Mouse (Mus musculus) heart, embryonic 14.5 days (tissue): ENCODE data around the gene Cnot2. TPM values are rescaled to one million over a fixed set of nuclear protein-coding genes. Genes with fewer than 3 reads are reported as not detected.

Experiments
- ATAC-seq: fragments of 200-750 bp; cut with Nextera tagmentation; 2 replicates; pipeline ENCODE4 v1.8.0; 2017; ENCODE audit warnings: low read depth, moderate TSS enrichment; ENCODE audit not compliant: insufficient number of reproducible peaks, insufficient read depth, low FRiP score
- H3K27ac ChIP-seq, 2 experiments: fragments of 200-500 bp in 1 of 2; fragments of 300-500 bp in 1 of 2; sonication (generic) in 1 of 2; replicated peaks in 1 of 2; 2 replicates each; pipeline ENCODE4 v1.5.1; 2012 to 2014; ENCODE audit warnings: low read depth in 2 of 2, low read length in 2 of 2, control low read depth in 1 of 2, mild to moderate bottlenecking in 1 of 2, mixed read lengths in 1 of 2; ENCODE audit not compliant: control insufficient read depth in 1 of 2, insufficient read depth in 1 of 2
- H3K27me3 ChIP-seq: fragments of 300-500 bp; sonication (generic); 2 replicates; pipeline ENCODE4 v1.6.1; 2014; ENCODE audit warnings: mild to moderate bottlenecking, low read length, control low read depth; ENCODE audit not compliant: control insufficient read depth, insufficient read depth
- H3K36me3 ChIP-seq: fragments of 300-500 bp; sonication (generic); 2 replicates; pipeline ENCODE4 v1.6.1; 2014; ENCODE audit warnings: mild to moderate bottlenecking, control low read depth, low read length, mixed read lengths; ENCODE audit not compliant: control insufficient read depth, insufficient read depth
- H3K4me1 ChIP-seq, 2 experiments: fragments of 200-500 bp in 1 of 2; fragments of 300-500 bp in 1 of 2; sonication (generic) in 1 of 2; 2 replicates each; pipeline ENCODE4 v1.6.1; 2012 to 2014; ENCODE audit warnings: low read length in 2 of 2, control low read depth in 1 of 2, mixed read lengths in 1 of 2; ENCODE audit not compliant: control insufficient read depth in 2 of 2, insufficient read depth in 2 of 2
- H3K4me2 ChIP-seq: fragments of 300-500 bp; sonication (generic); 2 replicates; pipeline ENCODE4 v1.6.1; 2014; ENCODE audit warnings: mild to moderate bottlenecking, low read length
- H3K4me3 ChIP-seq, 2 experiments: fragments of 200-500 bp in 1 of 2; fragments of 300-500 bp in 1 of 2; sonication (generic) in 1 of 2; 2 replicates each; pipeline ENCODE4 v1.5.1; 2012 to 2014; ENCODE audit warnings: low read length in 2 of 2, mild to moderate bottlenecking in 2 of 2, control low read depth in 1 of 2, low read depth in 1 of 2, moderate library complexity in 1 of 2; ENCODE audit not compliant: control insufficient read depth in 1 of 2, insufficient read depth in 1 of 2
- H3K9ac ChIP-seq: fragments of 300-500 bp; sonication (generic); 2 replicates; pipeline ENCODE4 v1.6.1; 2014; ENCODE audit warnings: mild to moderate bottlenecking, low read length
- H3K9me3 ChIP-seq: fragments of 300-500 bp; sonication (generic); 2 replicates; pipeline ENCODE4 v1.6.1; 2016; ENCODE audit warnings: low read length, control low read depth; ENCODE audit not compliant: control insufficient read depth
- WGBS: fragments of 180-500 bp; shearing (Covaris S2); extraction: QIAGEN DNeasy Blood & Tissue Kit; methylation state at CpG from one replicate; pipeline ENCODE4 v1.1.7; 2014; 5-methylcytosine and 5-hydroxymethylcytosine counted together
- microRNA-seq: library from miRNA; unstranded; fragments of <30 nt; microRNA quantifications from one replicate; pipeline ENCODE4, GENCODE M21; 2016
- polyA plus RNA-seq: library from polyadenylated mRNA; unstranded; fragments of >200 nt; fragmentation: Nextera tagmentation; extraction: Ambion mirVana; gene quantifications from 2 replicates; pipeline ENCODE4 v1.2.1, GENCODE M21; 2014

Gene Cnot2
- polyA plus RNA-seq, 1 experiment from 2014 or later, result 78.2 TPM

DNA sequence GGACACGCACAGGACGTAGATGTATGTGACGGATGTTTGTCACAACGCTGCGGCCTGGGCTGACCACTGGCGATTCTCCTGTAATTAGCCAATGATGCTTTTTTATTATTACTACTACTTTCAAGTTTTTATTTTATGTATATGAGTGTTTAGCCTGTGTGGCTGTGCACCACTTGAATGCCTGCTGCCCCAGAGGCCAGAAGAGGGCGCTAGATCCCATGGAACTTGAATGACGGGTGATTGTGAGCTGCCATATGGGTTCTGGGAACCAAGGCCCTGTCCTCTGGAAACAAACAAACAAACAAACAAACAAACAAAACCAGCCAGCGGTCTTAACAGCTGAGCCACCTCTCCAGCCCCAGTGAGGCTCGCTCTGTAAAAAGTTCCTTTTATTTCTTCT lies 136.9 kb downstream of the Cnot2 start:
- 0 out of 2 replicates have a peak, but pooled peaks cover 4% of the 10 kb centered on the region for H3K27me3 ChIP-seq
- H3K4me1 ChIP-seq, result peaks cover 4 to 6% of the 10 kb centered on the region in 2 experiments; a peak in 1 of 4 replicates
- no peak overlapping the region for H3K4me3 ChIP-seq
- WGBS, result 96% methylated on average over 10 of the region's 10 CpGs
- no peaks in the 10 kb centered on the region for H3K36me3 ChIP-seq
- no peak overlapping the region for H3K27ac ChIP-seq
- H3K9ac ChIP-seq, result no peak overlapping the region
- no peaks in the 10 kb centered on the region for H3K9me3 ChIP-seq
- ATAC-seq, result no peak
- H3K4me2 ChIP-seq, result no peak overlapping the region

DNA sequence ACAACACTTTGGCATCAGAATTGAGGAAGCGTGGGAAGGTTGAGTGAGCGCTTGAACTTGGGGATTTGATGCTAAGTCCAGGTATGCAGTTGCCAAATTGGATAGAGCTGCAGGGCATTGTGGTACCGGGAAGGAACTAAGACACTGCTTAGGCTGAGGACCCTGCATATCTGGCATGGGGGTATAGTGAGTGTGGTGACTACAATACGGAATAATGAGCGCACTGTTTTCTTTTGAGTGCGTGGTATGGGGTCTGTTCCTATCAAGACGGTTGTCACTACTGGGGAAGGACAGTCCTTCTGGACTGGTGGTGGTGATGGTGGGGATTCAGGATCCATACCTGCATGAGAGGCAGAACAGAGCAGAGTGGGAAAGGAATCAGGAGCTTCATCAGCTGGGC lies 140.4 kb downstream of the Cnot2 start:
- Histone ChIP-seq H3K27me3 (0 out of 2 replicates have a peak, but pooled peaks cover 4% of the 10 kb centered on the region), H3K36me3 (no peaks in the 10 kb centered on the region), H3K9me3 (peaks cover 11% of the 10 kb centered on the region), H3K27ac (no peak overlapping the region), H3K9ac (no peak overlapping the region), H3K4me3 (no peak overlapping the region), H3K4me2 (no peak overlapping the region), H3K4me1 (peaks cover 0 to 3% of the 10 kb centered on the region in 2 experiments; a peak in 1 of 4 replicates)
- 88% methylated on average over 7 of the region's 7 CpGs for WGBS
- no peak for ATAC-seq

DNA sequence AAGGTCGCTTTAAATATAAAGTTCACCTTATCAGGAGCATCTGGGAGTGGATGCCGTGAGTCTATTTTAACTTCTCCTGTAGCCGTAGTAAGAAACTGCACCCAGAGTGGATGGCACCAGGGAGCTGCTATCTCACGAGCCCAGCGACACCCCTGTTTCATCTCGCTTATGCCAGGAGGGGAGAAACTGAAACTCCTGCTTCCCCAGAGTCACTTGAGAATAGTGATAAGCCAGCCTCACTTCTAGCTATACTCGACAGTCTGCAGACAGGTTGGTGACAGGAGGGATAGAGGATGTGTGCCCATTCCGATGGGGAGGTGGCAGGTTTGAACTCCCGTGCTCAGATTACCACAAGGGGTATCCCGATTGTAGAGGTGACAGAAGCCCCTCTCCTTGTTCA lies 141.2 kb downstream of the Cnot2 start:
- H3K27me3 ChIP-seq, result 0 out of 2 replicates have a peak, but pooled peaks cover 4% of the 10 kb centered on the region
- peak; percentile 31; the same call in 1 of the 2 replicates for ATAC-seq
- peak overlapping the region in 1 of 2 experiments; percentile 6; a peak in 1 of 4 replicates for H3K4me3 ChIP-seq
- no peak overlapping the region for H3K9ac ChIP-seq
- WGBS, result 33% methylated on average over 10 of the region's 10 CpGs
- H3K27ac ChIP-seq, result no peak overlapping the region
- peak overlapping the region; percentile 52 for H3K4me2 ChIP-seq
- H3K36me3 ChIP-seq, result no peaks in the 10 kb centered on the region
- H3K4me1 ChIP-seq, result peaks cover 0 to 3% of the 10 kb centered on the region in 2 experiments; a peak in 1 of 4 replicates
- H3K9me3 ChIP-seq, result peaks cover 11% of the 10 kb centered on the region

DNA sequence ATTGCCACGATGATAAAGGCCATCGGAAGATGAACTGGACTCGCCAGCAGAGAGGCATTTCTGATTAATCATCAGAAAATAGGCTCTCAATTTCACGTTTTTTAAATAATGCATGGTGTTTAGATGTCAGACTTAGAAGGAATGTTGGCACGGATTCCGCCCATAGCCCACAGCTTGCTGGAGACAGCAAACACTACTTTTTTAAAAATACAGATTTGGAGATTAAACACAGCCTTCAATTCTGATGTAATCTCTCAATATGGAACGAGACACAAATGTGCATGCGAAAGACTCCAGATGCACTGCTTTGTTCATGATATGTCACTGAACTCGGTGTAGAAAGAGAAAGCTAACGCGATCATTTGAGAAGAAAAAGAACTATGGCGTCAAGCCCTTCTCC lies 145.9 kb downstream of the Cnot2 start:
- Histone ChIP-seq H3K4me3 (no peak overlapping the region), H3K36me3 (no peaks in the 10 kb centered on the region), H3K27me3 (no peaks in the 10 kb centered on the region), H3K27ac (no peak overlapping the region), H3K9ac (no peak overlapping the region), H3K4me2 (no peak overlapping the region), H3K9me3 (peaks cover 11% of the 10 kb centered on the region), H3K4me1 (peaks cover 0 to 3% of the 10 kb centered on the region in 2 experiments; a peak in 1 of 4 replicates)
- ATAC-seq, result no peak
- 92% methylated on average over 12 of the region's 12 CpGs for WGBS

Small RNA genes within 50 kb of the gene (microRNA-seq; reads per million reads assigned to microRNA genes)
- not detected for gene Gm25190

Other genes starting within 250 kb of the Cnot2 start
- gene Kcnmb4, start 107.6 kb downstream of the Cnot2 start, polyA plus RNA-seq, result 5.1 and 5.9 TPM in 2 replicates